Mouse (Mus musculus): ENCODE measurements around the gene Lrmda.

GRCm38 (mm10) chr14:22686886-22687285 is 667.4 kb downstream of the Lrmda start:
- TF ChIP-seq CTCF (IDR thresholded peaks at IDR 0.05) (no peak), EP300 (IDR thresholded peaks at IDR 0.05; ENCODE audit: insufficient read depth, low read depth, low read length) (no peak), POLR2A (IDR thresholded peaks at IDR 0.05; ENCODE audit: insufficient read depth, low read depth, low read length) (no peak)

Measured in heart, adult 2 months (tissue).